Mouse (Mus musculus) limb, embryonic 15.5 days (tissue): Measurements from ENCODE around the gene Ankfn1. TPM values are rescaled to one million over a fixed set of nuclear protein-coding genes. Genes with fewer than 3 reads are reported as not detected.
A peak's percentile ranks its signal among the peaks of the same experiment; 100 is the strongest.

Experiments used
- ATAC-seq: fragments of 200-750 bp; cut with Nextera tagmentation; 2 replicates; pipeline ENCODE4 v1.8.0; 2017; ENCODE audit warnings: low read depth, moderate TSS enrichment; ENCODE audit not compliant: insufficient number of reproducible peaks, low FRiP score, low TSS enrichment
- H3K27ac ChIP-seq: fragments of 300-500 bp; sonication (generic); 2 replicates; pipeline ENCODE4 v1.5.1; 2015; ENCODE audit warnings: moderate library complexity, mild to moderate bottlenecking, inconsistent platforms
- H3K27me3 ChIP-seq: fragments of 300-500 bp; sonication (generic); 2 replicates; pipeline ENCODE4 v1.6.1; 2015; ENCODE audit warnings: inconsistent platforms
- H3K36me3 ChIP-seq: fragments of 300-500 bp; sonication (generic); 2 replicates; pipeline ENCODE4 v1.6.1; 2015; ENCODE audit warnings: inconsistent platforms
- H3K4me1 ChIP-seq: fragments of 300-500 bp; sonication (generic); 2 replicates; pipeline ENCODE4 v1.6.1; 2015; ENCODE audit warnings: inconsistent platforms
- H3K4me2 ChIP-seq: fragments of 300-500 bp; sonication (generic); 2 replicates; pipeline ENCODE4 v1.6.1; 2015; ENCODE audit warnings: mild to moderate bottlenecking, inconsistent platforms
- H3K4me3 ChIP-seq: fragments of 300-500 bp; sonication (generic); 2 replicates; pipeline ENCODE4 v1.5.1; 2015; ENCODE audit warnings: mild to moderate bottlenecking, inconsistent platforms
- H3K9ac ChIP-seq: fragments of 300-500 bp; sonication (generic); 2 replicates; pipeline ENCODE4 v1.6.1; 2015; ENCODE audit warnings: inconsistent platforms
- H3K9me3 ChIP-seq: fragments of 300-500 bp; sonication (generic); 2 replicates; pipeline ENCODE4 v1.6.1; 2016; ENCODE audit warnings: inconsistent platforms
- WGBS: fragments of 180-500 bp; shearing (Covaris S2); methylation state at CpG from one replicate; pipeline ENCODE4 v1.1.7; 2015; 5-methylcytosine and 5-hydroxymethylcytosine counted together
- polyA plus RNA-seq: library from polyadenylated mRNA; unstranded; fragments of >200 nt; fragmentation: Nextera tagmentation; extraction: Ambion mirVana; gene quantifications from 2 replicates; pipeline ENCODE4 v1.2.1, GENCODE M21; 2015

Ankfn1 gene
- polyA plus RNA-seq, 1 experiment from 2014 or later, result 0.50 TPM

DNA sequence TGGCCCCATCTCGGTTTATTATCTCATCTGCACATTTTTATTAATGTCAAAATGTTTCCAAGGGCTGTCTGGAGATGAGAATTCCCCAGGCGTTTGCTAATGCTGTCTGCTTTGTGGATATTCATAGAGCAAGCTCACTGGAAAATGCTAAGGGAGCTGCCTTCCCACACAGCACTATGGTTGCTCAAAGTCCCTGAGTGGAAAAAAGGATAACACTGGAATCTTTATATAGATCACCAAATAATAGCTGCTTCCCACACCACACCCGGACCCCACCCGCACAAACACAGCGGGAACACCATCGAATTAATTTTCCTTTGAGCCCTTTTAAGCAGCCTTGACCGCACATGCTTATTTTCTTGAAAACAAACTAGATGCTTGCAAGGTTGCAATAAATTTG, 169.4 kb downstream of the Ankfn1 start:
- H3K4me2 ChIP-seq, result no peak overlapping the region
- H3K9me3 ChIP-seq, result no peaks in the 10 kb centered on the region
- no peak overlapping the region for H3K27ac ChIP-seq
- no peaks in the 10 kb centered on the region for H3K36me3 ChIP-seq
- H3K9ac ChIP-seq, result no peak overlapping the region
- no peak overlapping the region for H3K4me3 ChIP-seq
- ATAC-seq, result no peak
- 71% methylated on average over 7 of the region's 7 CpGs for WGBS
- H3K27me3 ChIP-seq, result no peaks in the 10 kb centered on the region
- no peaks in the 10 kb centered on the region; the same call in 1 of the 2 replicates for H3K4me1 ChIP-seq

DNA sequence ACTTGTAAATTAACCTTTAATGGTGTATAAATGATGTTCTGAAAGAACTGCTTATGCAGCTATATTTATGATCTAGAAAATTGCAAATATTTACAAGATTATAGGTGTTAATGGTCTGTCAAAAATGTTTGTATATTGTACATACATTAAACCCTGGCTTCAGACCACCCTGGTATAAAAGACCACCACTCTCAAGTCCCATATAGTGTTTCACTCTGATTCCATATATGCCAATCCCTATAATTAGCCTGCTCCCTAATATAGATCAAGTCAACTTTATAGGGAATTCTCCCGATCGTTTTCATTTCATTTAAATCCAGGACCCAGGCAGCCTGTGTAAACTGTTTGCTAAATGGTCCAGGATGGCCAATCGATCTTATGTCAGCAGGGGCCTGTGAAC, 170.2 kb downstream of the Ankfn1 start:
- WGBS, result 40% methylated on average over 3 of the region's 3 CpGs
- no peak overlapping the region for H3K4me2 ChIP-seq
- H3K27ac ChIP-seq, result no peak overlapping the region
- no peaks in the 10 kb centered on the region for H3K9me3 ChIP-seq
- no peaks in the 10 kb centered on the region; the same call in 1 of the 2 replicates for H3K4me1 ChIP-seq
- H3K27me3 ChIP-seq, result no peaks in the 10 kb centered on the region
- H3K4me3 ChIP-seq, result no peak overlapping the region
- H3K36me3 ChIP-seq, result no peaks in the 10 kb centered on the region
- no peak for ATAC-seq
- no peak overlapping the region for H3K9ac ChIP-seq

DNA sequence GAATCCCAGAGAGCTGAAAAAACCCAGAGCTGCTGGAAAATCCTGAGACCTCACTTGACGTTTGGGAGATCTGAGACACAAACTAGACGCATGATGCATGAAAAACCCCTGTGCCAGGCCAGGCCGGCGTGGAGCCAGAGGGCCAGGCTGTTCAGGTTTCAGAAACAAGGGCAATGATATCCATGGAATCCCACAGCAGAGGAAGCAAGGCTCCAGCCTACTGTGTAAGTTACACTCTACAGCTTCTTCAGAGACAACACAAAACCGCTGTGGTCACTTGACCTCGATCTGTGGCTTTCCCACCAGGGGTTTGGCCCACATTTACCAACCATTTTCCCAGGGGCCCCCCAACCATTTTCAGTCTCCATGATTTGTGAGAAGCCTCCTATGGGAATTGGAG, 171.1 kb downstream of the Ankfn1 start:
- 64% methylated on average over 6 of the region's 6 CpGs for whole genome bisulfite sequencing
- H3K4me2 ChIP-seq, result no peak overlapping the region
- no peaks in the 10 kb centered on the region for H3K27me3 ChIP-seq
- ATAC-seq, result no peak
- H3K9ac ChIP-seq, result no peak overlapping the region
- H3K4me1 ChIP-seq, result no peaks in the 10 kb centered on the region; the same call in 1 of the 2 replicates
- H3K36me3 ChIP-seq, result no peaks in the 10 kb centered on the region
- H3K4me3 ChIP-seq, result no peak overlapping the region
- no peak overlapping the region for H3K27ac ChIP-seq
- no peaks in the 10 kb centered on the region for H3K9me3 ChIP-seq

DNA sequence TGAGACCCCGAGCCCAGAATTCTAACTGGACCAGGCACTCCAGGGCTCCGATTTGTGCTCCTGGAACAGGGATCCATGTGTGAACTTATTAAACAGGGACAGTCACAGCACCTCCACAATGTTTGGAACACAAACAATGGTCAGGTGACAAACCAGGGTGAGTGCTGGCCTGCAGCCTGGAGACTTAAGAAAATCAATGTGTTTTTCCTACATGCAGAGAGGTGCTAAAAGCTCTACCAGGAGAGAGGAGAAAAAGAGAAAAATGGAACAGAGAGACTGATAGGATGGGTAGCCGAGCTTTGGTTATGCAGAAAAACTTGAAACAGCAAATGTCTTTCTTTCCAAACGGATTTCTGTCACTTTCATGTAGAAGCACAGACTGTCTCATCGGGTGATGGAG, 174.5 kb downstream of the Ankfn1 start:
- no peak for ATAC-seq
- H3K4me3 ChIP-seq, result no peak overlapping the region
- 78% methylated on average over 5 of the region's 5 CpGs for WGBS
- H3K4me1 ChIP-seq, result no peaks in the 10 kb centered on the region; the same call in 1 of the 2 replicates
- no peak overlapping the region for H3K9ac ChIP-seq
- H3K27ac ChIP-seq, result no peak overlapping the region
- H3K4me2 ChIP-seq, result no peak overlapping the region
- H3K36me3 ChIP-seq, result no peaks in the 10 kb centered on the region
- no peaks in the 10 kb centered on the region for H3K27me3 ChIP-seq
- no peaks in the 10 kb centered on the region for H3K9me3 ChIP-seq

DNA sequence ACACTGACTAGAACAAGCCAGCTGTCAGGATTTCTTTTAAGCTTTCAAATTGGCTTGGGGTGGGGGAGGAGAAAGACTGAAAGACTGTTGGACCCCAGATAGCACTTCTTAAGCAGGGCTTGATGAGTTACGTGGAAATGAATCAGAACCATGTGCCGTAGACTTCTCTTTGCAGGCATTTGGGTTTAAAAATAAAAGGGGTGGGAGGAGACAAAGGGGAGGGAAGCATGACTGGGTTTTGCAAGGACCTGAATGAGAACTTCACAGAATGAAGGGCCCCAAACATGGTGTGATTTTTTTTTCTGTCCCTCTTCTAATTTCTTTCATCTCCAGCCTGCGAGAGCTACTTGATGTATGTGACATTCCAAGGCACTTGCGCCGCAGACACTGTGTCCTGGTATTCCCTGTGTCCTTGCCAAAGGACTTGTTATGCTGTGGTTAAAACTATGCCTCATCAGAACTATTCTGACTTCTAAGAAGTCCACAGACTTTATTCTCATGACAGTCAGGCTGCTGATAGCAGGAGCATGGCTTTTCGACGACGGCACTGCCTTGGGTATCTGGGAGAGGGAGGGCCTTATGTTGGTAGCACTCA, 176.4 kb downstream of the Ankfn1 start:
- Histone ChIP-seq H3K4me3 (no peak overlapping the region), H3K36me3 (no peaks in the 10 kb centered on the region), H3K4me1 (no peaks in the 10 kb centered on the region), H3K27ac (no peak overlapping the region), H3K9ac (no peak overlapping the region), H3K27me3 (0 out of 2 replicates have a peak, but pooled peaks cover 3% of the 10 kb centered on the region), H3K9me3 (no peaks in the 10 kb centered on the region), H3K4me2 (no peak overlapping the region)
- no peak; the same call in 1 of the 2 replicates for ATAC-seq
- 60% methylated on average over 8 of the region's 8 CpGs for WGBS

DNA sequence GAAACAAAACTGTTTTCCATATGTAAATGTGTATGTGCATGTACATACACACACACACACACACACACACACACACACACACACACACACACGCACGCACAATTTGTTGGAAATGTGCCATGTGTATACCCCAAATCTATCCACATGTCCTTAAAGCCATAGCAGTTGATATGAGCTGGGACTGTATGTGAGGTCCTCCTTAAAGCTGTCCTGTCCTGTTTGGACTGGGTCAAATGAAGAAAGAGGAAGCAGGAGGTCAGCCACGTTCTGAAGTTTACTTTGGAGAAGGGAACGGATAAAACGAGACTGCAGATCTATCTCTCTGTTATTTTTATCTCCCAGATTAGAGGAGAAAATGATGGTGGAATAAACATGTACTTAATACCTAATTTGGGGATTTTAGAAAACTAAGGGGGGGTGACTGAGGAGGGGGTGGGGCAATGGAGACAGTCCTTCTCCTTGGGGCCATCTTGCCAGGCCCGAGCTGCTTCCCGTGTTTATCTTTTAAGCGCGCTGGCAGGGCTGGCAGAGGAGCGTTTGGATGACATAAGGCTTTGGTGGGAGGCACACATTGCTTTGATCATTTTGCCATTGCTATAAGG, 187.1 kb downstream of the Ankfn1 start:
- no peak overlapping the region for H3K9ac ChIP-seq
- no peaks in the 10 kb centered on the region for H3K27me3 ChIP-seq
- no peak overlapping the region for H3K27ac ChIP-seq
- ATAC-seq, result no peak
- no peaks in the 10 kb centered on the region for H3K4me1 ChIP-seq
- H3K9me3 ChIP-seq, result no peaks in the 10 kb centered on the region
- no peak overlapping the region for H3K4me3 ChIP-seq
- H3K4me2 ChIP-seq, result no peak overlapping the region
- no peaks in the 10 kb centered on the region for H3K36me3 ChIP-seq
- 75% methylated on average over 10 of the region's 10 CpGs for WGBS

DNA sequence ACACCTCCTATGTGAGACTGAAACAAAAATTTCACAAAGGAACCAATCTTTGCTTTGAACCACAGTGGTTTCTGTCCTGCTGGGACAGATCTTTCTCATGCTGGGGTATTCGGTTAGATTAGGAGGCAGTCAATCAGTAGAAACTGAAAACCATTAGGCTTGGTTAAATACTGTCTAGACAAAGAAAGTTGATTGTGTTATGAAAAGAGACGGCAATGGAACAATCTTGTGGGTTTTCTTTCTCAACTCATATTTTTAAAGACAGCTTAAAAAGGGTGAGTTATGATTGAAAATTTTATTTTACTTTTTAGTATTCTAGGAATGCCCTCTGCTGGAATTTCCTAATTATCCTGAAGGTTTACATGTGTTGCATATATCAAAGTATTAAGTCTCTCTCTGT, 191.1 kb downstream of the Ankfn1 start:
- H3K9ac ChIP-seq, result no peak overlapping the region
- no peaks in the 10 kb centered on the region for H3K27me3 ChIP-seq
- no peaks in the 10 kb centered on the region for H3K36me3 ChIP-seq
- WGBS, result 59% methylated on average over 2 of the region's 2 CpGs
- H3K9me3 ChIP-seq, result no peaks in the 10 kb centered on the region
- no peak overlapping the region for H3K4me2 ChIP-seq
- H3K4me1 ChIP-seq, result no peaks in the 10 kb centered on the region
- ATAC-seq, result no peak
- H3K4me3 ChIP-seq, result no peak overlapping the region
- no peak overlapping the region for H3K27ac ChIP-seq

DNA sequence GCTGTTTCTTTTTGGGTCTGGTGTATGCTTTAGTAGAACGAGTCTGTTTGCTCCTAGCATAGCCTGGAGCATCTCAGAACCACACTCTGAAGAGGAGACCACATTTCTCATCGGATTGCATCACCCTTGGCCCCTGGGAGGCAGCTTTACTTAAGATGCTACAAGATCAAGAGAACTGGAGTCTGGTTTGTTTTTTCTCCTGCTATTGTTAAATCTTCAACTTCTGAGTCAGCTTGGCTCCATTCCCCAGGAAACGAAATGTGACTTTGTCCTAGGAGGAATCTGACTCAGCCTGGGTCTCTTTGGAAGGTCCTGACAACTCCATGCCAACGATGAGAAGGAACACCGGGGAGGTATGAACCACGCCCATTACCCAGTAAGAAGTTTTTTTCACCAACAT, 197.6 kb downstream of the Ankfn1 start:
- Histone ChIP-seq H3K9me3 (no peaks in the 10 kb centered on the region), H3K36me3 (no peaks in the 10 kb centered on the region), H3K4me3 (no peak overlapping the region), H3K27me3 (no peaks in the 10 kb centered on the region), H3K4me1 (no peaks in the 10 kb centered on the region), H3K27ac (no peak overlapping the region), H3K4me2 (no peak overlapping the region), H3K9ac (no peak overlapping the region)
- no peak for ATAC-seq
- WGBS, result 60% methylated on average over 6 of the region's 6 CpGs

DNA sequence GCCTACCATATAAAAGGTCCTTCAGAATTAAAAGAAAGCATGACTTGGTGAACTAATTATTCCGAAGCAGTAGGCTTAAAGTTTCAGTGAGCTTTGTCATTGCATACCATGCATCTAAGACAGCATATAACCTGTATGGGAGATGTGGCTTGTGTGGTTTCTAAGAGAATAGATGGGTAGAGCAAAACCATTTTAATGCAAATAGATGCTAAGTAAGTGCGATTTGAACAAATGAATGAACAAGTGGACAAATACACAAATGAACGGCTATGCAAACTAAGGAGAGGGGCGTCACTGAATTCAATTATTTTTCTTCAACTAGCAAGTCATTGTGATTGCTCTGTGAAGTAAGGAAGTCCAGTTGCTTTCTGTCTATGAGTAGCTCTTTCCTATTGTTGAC, 198.3 kb downstream of the Ankfn1 start:
- H3K9me3 ChIP-seq, result no peaks in the 10 kb centered on the region
- H3K36me3 ChIP-seq, result no peaks in the 10 kb centered on the region
- H3K27ac ChIP-seq, result no peak overlapping the region
- no peaks in the 10 kb centered on the region for H3K4me1 ChIP-seq
- no peak overlapping the region for H3K4me2 ChIP-seq
- ATAC-seq, result no peak
- H3K27me3 ChIP-seq, result no peaks in the 10 kb centered on the region
- WGBS, result 87% methylated on average over 4 of the region's 4 CpGs
- H3K9ac ChIP-seq, result no peak overlapping the region
- H3K4me3 ChIP-seq, result no peak overlapping the region

DNA sequence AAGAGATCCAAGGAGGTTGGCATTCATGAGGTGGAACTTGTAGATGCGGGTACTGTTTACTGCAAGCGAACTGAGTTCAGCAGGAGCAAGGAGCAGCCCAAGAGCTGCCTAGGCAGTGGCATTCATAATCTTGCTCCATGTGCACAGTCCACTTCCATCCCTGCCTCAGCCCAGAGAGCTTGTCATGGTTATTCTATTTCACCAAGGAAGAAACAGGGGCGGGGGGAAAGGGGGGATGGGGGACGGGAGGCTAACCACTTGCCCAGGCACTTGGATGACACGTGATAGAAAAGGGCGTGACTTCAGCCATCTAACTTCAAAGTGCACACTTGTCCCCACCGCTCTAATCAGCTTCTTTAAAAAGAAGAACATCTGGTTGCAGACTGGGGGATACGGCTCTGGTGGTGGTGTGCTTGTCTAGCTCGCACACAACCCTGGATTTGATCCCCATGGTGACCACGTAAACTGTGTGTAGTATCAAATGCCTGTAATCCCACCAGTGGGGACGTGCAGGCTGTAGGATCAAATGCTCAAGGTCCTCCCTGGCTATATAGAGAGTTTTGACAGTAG, 203.1 kb downstream of the Ankfn1 start:
- ATAC-seq, result peak; percentile 72

DNA sequence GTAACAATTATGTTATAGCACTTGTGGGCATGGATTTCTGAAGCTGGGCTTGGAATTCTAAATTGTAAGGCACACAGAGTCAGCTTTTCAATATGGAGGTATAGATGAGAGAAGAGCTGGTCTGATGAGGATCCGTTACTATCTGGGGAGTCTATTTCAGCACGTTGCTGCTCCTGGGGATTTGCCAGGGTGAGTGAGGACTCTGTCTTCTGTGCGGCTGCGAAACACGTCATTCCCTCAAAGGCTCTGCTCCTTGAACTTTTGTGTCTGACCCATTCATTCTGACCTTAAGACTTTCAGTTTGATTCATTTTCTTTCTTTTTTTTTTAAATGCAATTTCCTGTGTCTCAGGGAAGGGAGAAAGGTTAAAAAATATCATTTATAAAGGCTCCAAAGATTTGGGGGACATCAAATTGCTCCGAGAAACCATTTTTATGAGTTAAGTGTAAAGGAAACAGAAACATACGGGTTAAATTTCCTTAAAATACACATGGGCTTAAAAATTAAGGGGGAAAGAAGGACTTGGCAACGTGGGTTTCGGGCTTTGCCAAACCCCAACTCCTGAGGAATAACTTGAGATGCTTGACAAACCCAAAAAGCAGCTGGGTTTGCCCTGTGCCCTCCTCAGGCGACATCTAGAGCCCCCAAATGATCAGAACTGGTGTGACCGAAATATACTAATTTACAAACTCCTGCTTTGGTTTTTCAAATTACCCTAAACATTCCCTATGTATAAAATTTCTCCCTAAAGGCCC, 207.9 kb downstream of the Ankfn1 start:
- Histone ChIP-seq H3K27ac (no peak overlapping the region), H3K4me3 (no peak overlapping the region), H3K36me3 (no peaks in the 10 kb centered on the region), H3K4me2 (no peak overlapping the region), H3K4me1 (no peaks in the 10 kb centered on the region), H3K27me3 (no peaks in the 10 kb centered on the region), H3K9ac (no peak overlapping the region), H3K9me3 (no peaks in the 10 kb centered on the region)
- WGBS, result 41% methylated on average over 11 of the region's 11 CpGs
- ATAC-seq, result no peak

More for the DNA sequence above, 203.1 kb downstream of the Ankfn1 start:
- Histone ChIP-seq H3K9ac (no peak overlapping the region), H3K36me3 (no peaks in the 10 kb centered on the region), H3K27me3 (no peaks in the 10 kb centered on the region), H3K4me1 (no peaks in the 10 kb centered on the region), H3K4me2 (no peak overlapping the region), H3K4me3 (no peak overlapping the region), H3K27ac (no peak overlapping the region), H3K9me3 (no peaks in the 10 kb centered on the region)
- 34% methylated on average over 11 of the region's 11 CpGs for WGBS

DNA sequence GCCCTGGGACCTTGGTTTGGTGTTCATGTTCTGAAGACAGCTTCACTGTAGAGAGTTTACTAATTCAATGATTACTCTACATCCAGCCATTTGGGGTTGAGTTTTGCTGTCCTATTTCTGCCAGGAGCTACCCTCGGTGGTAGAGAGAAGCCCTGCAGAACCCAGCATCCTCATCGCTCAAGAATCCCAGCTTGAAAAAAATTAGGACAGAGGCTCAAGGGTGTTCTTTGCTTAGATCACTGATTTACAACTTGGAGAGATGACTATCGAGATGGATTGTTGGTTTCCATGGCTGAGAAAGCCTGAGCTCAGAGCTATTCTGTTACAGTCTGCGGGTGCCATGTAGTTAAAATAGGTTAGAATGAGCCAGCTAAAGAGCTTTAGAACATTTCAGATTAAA, 209.2 kb downstream of the Ankfn1 start:
- H3K27me3 ChIP-seq, result no peaks in the 10 kb centered on the region
- ATAC-seq, result no peak
- no peak overlapping the region for H3K4me3 ChIP-seq
- H3K4me1 ChIP-seq, result no peaks in the 10 kb centered on the region
- H3K36me3 ChIP-seq, result no peaks in the 10 kb centered on the region
- H3K9me3 ChIP-seq, result no peaks in the 10 kb centered on the region
- no peak overlapping the region for H3K27ac ChIP-seq
- H3K4me2 ChIP-seq, result no peak overlapping the region
- H3K9ac ChIP-seq, result no peak overlapping the region
- 89% methylated on average over 4 of the region's 4 CpGs for WGBS
